Mouse (Mus musculus): ENCODE results near the gene Col11a2.
"Not testable (repeated sequence)": the region's sequence is repeated elsewhere in the genome, so short reads cannot be mapped to it uniquely, and the experiment has no call there.

GRCm38 (mm10) chr17:33997025-33997424 is 42.2 kb upstream of the Col11a2 start:
- not testable (repeated sequence) for TF ChIP-seq CTCF, EP300 (IDR thresholded peaks at IDR 0.05; ENCODE audit: low read depth)

Measured in liver, embryonic 14.5 days (tissue).